Mouse (Mus musculus) kidney, embryonic 16.5 days (tissue): ENCODE results near the gene Zbtb45. TPM values are rescaled to one million over a fixed set of nuclear protein-coding genes. Genes with fewer than 3 reads are reported as not detected.

Experiments used
- ATAC-seq: fragments of 200-750 bp; cut with Nextera tagmentation; 2 replicates; pipeline ENCODE4 v1.8.0; 2017; ENCODE audit warnings: moderate TSS enrichment; ENCODE audit not compliant: low FRiP score, low TSS enrichment
- H3K27ac ChIP-seq: fragments of 300-500 bp; sonication (generic); 2 replicates; pipeline ENCODE4 v1.5.1; 2014; ENCODE audit warnings: low read length
- H3K27me3 ChIP-seq: fragments of 300-500 bp; sonication (generic); 2 replicates; pipeline ENCODE4 v1.6.1; 2014; ENCODE audit warnings: low read length, control low read depth, mixed read lengths; ENCODE audit not compliant: insufficient read depth
- H3K36me3 ChIP-seq: fragments of 300-500 bp; sonication (generic); 2 replicates; pipeline ENCODE4 v1.6.1; 2014; ENCODE audit warnings: low read length, control low read depth, mixed read lengths; ENCODE audit not compliant: insufficient read depth
- H3K4me1 ChIP-seq: fragments of 300-500 bp; sonication (generic); 2 replicates; pipeline ENCODE4 v1.6.1; 2014; ENCODE audit warnings: low read length, control low read depth, mixed read lengths; ENCODE audit not compliant: insufficient read depth
- H3K4me2 ChIP-seq: fragments of 300-500 bp; sonication (generic); replicated peaks from 2 replicates; pipeline ENCODE4 v1.6.1; 2014; ENCODE audit warnings: low read depth, low read length
- H3K4me3 ChIP-seq: fragments of 300-500 bp; sonication (generic); 2 replicates; pipeline ENCODE4 v1.5.1; 2014; ENCODE audit warnings: mild to moderate bottlenecking, low read length
- H3K9ac ChIP-seq: fragments of 300-500 bp; sonication (generic); replicated peaks from 2 replicates; pipeline ENCODE4 v1.6.1; 2014; ENCODE audit warnings: low read length
- H3K9me3 ChIP-seq: fragments of 300-500 bp; sonication (generic); 2 replicates; pipeline ENCODE4 v1.6.1; 2016; ENCODE audit warnings: low read length, control low read depth
- WGBS: fragments of 180-500 bp; shearing (Covaris S2); extraction: QIAGEN DNeasy Blood & Tissue Kit; methylation state at CpG from one replicate; pipeline ENCODE4 v1.1.7; 2014; 5-methylcytosine and 5-hydroxymethylcytosine counted together
- polyA plus RNA-seq: library from polyadenylated mRNA; unstranded; fragments of >200 nt; fragmentation: Nextera tagmentation; extraction: Ambion mirVana; gene quantifications from 2 replicates; pipeline ENCODE4 v1.2.1, GENCODE M21; 2015

Gene Zbtb45
- polyA plus RNA-seq, 1 experiment from 2014 or later: 28.3 TPM

DNA sequence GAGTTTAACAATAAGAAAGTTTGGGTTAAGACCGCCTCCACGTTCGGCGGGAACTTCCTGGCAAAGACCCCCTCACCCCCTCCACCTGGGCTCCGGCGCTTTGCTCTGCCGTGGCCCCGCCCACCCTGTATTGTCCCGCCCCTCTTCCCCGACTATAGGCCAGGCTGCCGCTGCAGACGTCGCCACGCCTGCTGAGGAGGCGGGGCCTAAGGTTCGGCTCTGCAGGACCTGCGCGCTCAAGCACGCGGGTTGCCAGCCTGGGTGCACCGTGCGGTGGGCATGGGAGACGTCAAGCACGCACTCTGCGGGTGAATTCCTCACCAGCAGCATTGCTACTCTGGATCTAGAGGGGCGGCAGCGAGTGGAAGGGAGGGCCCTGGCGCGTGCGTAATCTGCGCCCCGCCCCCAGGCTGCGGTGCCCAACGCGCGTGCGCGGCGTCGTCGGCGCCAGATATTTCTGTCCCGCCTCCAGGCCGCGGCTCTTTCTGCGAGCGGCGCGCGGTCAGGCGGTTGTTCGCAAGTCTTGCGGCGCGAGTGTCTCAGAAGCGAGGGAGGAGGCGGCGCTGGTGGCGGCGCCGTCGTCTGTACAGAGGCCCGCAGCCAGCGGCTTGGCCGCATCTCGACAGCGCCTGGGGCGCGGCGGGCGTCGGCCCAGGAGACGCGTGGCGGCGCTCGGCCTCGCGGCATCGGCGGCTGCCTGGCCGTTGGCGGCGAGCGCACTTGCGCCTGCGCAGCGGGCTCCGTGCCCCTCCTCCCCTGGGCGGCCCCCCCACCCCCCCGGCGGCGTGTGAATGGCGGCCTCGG, 14.3 kb upstream of the Zbtb45 start:
- Histone ChIP-seq H3K27me3 (no peaks in the 10 kb centered on the region), H3K4me2 (peak overlapping the region; percentile 98), H3K36me3 (peaks cover 37% of the 10 kb centered on the region), H3K4me3 (peak overlapping the region; percentile 95), H3K27ac (peak overlapping the region; percentile 100), H3K4me1 (peaks cover 15% of the 10 kb centered on the region), H3K9me3 (no peaks in the 10 kb centered on the region), H3K9ac (peak overlapping the region; percentile 98)
- WGBS: under 1% methylated on average over 56 of the region's 95 CpGs
- ATAC-seq: peak; percentile 87

DNA sequence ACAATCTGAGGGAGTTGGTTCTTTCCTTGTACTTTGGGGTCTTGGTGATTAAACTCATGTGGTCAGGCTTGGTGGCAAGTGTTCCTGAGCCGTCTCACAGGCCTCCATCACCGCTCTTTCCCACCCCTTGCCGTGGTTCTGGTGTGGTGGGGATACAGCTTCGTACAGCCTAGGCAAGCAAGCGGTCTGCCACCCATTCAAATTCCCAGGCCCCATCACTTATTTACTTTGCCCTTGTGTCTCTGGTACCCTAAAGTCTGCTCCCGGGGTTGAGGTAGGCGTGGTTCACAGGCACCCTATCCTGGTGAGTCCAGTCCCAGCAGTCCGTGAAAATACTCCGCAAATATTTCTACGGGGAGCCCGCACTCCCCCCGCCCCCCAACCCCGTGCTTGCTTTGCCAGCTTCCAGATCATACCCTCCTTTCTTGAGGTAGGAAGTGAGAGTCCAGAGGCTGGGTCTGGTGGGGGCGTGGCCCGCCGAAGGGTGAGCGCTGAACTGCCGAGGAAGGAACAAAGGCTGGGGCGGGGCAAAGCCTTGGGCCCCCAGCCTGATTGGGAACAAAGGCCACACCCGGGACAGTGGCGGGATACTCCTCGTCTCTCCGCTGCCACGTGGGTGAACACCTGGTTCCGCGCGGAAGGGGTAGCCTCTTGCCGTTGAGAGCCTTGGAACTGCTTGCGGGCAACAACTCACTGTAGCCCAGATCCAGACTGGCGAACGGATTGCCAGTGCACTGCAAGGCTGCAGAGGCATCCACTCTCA, 13.1 kb upstream of the Zbtb45 start:
- H3K27ac ChIP-seq: peak overlapping the region; percentile 100
- H3K4me3 ChIP-seq: peak overlapping the region; percentile 95
- H3K36me3 ChIP-seq: peaks cover 25% of the 10 kb centered on the region
- 3% methylated on average over 31 of the region's 31 CpGs for WGBS
- ATAC-seq: peak; percentile 79
- no peaks in the 10 kb centered on the region for H3K27me3 ChIP-seq
- H3K9ac ChIP-seq: peak overlapping the region; percentile 98
- peaks cover 15% of the 10 kb centered on the region for H3K4me1 ChIP-seq
- peak overlapping the region; percentile 98 for H3K4me2 ChIP-seq
- H3K9me3 ChIP-seq: no peaks in the 10 kb centered on the region

DNA sequence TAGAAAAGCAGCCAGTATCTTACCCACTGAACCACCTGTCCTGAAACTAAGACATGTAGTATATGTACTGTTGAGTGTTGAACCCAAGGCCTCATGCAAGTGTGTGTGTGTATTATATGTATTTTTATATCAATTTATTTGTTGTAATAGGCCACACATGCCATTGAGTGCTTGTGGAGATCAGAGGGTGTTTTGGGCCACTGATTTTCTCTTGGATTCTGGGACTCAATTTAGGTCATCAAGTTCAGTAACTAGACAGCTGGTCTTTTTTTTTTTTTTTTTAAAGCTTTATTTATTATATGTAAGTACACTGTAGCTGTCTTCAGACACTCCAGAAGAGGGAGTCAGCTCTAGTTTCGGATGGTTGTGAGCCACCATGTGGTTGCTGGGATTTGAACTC, 5.4 kb upstream of the Zbtb45 start:
- ATAC-seq: no peak
- no peak overlapping the region for H3K4me3 ChIP-seq
- no peaks in the 10 kb centered on the region for H3K36me3 ChIP-seq
- WGBS: 90% methylated on average over 1 of the region's 1 CpGs
- no peak overlapping the region for H3K4me2 ChIP-seq
- H3K27me3 ChIP-seq: no peaks in the 10 kb centered on the region
- peaks cover 5% of the 10 kb centered on the region; the same call in 1 of the 2 replicates for H3K4me1 ChIP-seq
- no peak overlapping the region for H3K27ac ChIP-seq
- no peak overlapping the region for H3K9ac ChIP-seq
- no peaks in the 10 kb centered on the region for H3K9me3 ChIP-seq

DNA sequence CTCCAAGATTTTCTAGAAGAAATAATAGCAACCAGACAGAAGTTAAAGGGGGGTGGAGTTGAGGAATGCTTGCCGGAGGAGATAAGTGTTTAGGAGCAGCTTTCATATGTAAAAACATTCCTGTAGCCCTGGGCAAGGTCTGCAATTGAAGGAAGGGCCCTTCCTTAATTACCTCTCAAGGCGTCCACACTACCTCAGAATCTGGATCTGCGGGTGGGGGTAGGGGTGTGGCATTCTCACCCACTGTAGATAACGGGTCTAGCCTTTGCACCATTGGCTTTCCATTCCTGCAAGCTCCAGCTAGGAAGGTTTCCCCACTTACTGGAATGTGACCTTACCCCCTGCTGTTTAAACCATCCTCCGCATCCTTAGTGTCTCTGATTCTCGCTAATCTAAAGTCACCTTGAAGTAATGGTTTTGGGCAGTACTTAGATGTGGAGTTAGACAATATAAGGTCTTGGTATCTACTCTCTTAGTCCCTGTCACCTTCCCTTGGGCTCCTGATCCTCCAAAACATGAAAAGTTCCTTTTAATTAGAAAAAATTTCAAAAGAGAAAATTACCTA, 4.5 kb upstream of the Zbtb45 start:
- Histone ChIP-seq H3K9ac (no peak overlapping the region), H3K36me3 (no peaks in the 10 kb centered on the region), H3K27me3 (no peaks in the 10 kb centered on the region), H3K4me1 (peaks cover 6% of the 10 kb centered on the region; the same call in 1 of the 2 replicates), H3K27ac (no peak overlapping the region), H3K4me2 (no peak overlapping the region), H3K9me3 (no peaks in the 10 kb centered on the region), H3K4me3 (no peak overlapping the region)
- WGBS: 40% methylated on average over 6 of the region's 6 CpGs
- no peak for ATAC-seq

DNA sequence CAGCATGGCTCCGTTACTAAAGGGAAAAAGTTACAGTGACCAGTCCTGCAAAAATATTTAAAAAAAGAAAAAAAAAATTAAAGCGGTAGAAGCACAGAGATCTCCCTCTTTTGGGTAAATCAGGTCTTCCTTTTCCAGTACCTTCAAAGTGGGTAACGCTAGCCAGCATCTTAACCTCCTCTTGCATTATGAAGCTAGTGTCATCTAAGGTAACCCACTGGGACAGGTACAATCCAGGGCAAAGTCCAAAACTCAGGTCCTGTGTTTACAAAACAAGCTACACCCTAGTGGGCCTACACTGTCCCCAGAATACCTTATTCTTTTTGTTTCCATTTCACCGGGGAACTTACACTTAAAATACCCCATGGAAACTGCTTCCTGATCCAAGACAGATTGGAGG, 3.8 kb upstream of the Zbtb45 start:
- no peaks in the 10 kb centered on the region for H3K9me3 ChIP-seq
- no peaks in the 10 kb centered on the region for H3K36me3 ChIP-seq
- H3K27me3 ChIP-seq: no peaks in the 10 kb centered on the region
- H3K4me3 ChIP-seq: no peak overlapping the region
- H3K4me1 ChIP-seq: peaks cover 10% of the 10 kb centered on the region
- no peak overlapping the region for H3K27ac ChIP-seq
- ATAC-seq: no peak
- no peak overlapping the region for H3K4me2 ChIP-seq
- H3K9ac ChIP-seq: no peak overlapping the region
- WGBS: 60% methylated on average over 4 of the region's 4 CpGs

DNA sequence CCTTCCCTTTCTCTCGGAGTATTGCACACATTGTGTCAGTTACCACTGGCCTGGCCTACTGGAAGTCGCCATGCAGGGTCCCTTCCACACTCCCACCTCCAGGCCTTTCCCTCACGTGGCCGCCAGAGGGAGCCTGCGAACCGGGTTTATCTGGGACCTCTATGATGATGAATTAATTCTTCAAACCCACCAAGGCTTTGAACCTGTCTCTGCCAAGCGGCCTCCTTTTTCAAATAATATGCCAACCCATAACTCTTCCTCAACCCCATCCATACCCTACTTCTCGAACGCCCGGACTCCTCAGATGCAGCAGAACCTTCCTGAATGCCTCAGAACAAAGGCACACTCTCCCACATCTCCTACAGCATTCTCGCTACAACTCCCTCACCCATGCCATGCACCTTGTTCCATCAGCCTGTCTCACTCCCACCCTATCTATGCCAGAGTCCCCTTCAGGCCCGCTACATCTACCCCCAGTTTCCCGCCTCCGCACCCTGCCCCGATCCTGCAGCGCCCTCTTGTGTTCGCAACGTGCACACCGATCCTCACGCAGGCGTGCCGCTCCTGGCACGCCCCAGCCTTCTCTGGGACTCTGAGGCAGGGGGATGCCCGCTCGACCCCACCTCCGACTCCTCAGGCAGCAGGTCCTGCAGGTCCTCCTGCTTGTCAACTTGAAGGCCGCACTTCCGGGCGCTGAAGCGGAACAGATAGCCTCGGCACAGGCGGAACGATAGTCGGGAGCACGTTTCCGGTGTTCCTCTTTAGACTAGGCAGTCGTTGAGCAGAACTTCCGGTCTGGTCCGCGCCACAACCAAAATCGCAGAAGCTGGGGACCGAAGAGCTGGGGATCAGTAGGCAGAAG, 460 bp downstream of the Zbtb45 start:
- Histone ChIP-seq H3K9me3 (no peaks in the 10 kb centered on the region), H3K36me3 (peaks cover 28% of the 10 kb centered on the region), H3K4me3 (peak overlapping the region; percentile 77), H3K27me3 (no peaks in the 10 kb centered on the region), H3K4me2 (peak overlapping the region; percentile 66), H3K27ac (peak overlapping the region; percentile 99), H3K9ac (peak overlapping the region; percentile 94), H3K4me1 (peaks cover 31% of the 10 kb centered on the region)
- WGBS: 0% methylated on average over 42 of the region's 42 CpGs
- ATAC-seq: peak; percentile 93

DNA sequence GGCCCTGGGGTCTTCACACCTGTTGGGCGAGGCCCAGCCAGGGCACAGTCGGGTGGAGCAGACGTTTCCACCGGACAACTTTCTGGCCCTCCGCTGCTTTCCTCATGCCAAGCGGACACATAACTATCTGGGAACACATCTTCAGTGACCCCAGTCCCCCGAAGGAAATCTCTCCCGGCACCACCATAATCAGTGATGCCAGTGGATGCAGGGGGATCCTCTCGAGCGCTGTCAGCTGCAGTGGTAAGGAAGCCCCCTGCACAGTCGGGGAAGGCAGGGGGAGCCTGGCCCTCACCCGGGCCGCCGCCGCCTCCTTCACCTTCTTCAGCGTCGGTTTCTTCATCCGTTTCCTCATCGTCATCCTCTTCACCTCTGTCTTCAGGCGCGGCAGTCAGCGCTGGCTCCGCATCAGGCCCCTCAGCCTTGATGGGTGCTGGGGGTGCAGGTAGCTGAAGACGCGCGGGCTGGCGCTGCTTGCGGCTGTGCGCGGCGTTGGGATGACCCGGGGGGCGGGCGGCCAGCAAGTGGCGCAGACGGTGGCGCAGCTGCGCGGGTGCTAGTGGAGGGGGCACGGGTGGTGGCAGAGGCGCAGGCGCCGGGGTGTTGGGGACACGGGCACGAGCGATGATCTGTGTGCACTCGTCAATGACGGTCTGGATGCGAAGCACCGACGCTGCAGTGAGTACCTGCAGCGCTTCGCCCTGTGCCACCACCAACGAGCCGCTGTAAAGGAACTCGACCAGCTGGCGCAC, 2.3 kb downstream of the Zbtb45 start:
- Histone ChIP-seq H3K4me3 (peak overlapping the region; percentile 27), H3K36me3 (peaks cover 28% of the 10 kb centered on the region), H3K9ac (peak overlapping the region; percentile 94), H3K27me3 (no peaks in the 10 kb centered on the region), H3K4me1 (peaks cover 31% of the 10 kb centered on the region), H3K4me2 (peak overlapping the region; percentile 41), H3K27ac (no peak overlapping the region), H3K9me3 (no peaks in the 10 kb centered on the region)
- 38% methylated on average over 53 of the region's 57 CpGs for WGBS
- ATAC-seq: no peak

DNA sequence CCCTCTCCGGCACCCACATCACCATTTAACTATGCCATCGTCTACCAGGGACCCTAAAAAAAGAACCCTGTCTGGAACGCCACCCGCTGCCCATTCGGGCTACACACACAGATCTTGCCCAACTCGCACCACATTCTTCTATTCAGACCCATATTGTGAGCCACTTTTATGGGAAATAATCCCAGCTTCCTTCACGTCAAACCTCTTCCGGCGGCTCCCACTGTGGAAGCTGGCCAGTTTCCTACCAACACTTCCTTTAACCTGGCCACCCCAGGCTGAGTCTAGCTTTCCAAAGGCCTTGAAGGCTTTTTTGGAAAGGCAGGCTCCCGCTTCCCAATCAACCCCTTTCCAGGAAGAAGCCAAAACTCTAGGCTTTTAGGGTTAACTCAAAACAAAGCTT, 3.3 kb downstream of the Zbtb45 start:
- H3K4me1 ChIP-seq: peaks cover 31% of the 10 kb centered on the region
- H3K4me3 ChIP-seq: no peak overlapping the region
- no peak overlapping the region for H3K9ac ChIP-seq
- H3K9me3 ChIP-seq: no peaks in the 10 kb centered on the region
- no peak for ATAC-seq
- no peak overlapping the region; the same call in 1 of the 2 replicates for H3K4me2 ChIP-seq
- H3K27me3 ChIP-seq: no peaks in the 10 kb centered on the region
- WGBS: 85% methylated on average over 10 of the region's 10 CpGs
- 0 out of 2 replicates have a peak overlapping the region, but pooled peaks have one; percentile 0 for H3K27ac ChIP-seq
- peaks cover 28% of the 10 kb centered on the region for H3K36me3 ChIP-seq

DNA sequence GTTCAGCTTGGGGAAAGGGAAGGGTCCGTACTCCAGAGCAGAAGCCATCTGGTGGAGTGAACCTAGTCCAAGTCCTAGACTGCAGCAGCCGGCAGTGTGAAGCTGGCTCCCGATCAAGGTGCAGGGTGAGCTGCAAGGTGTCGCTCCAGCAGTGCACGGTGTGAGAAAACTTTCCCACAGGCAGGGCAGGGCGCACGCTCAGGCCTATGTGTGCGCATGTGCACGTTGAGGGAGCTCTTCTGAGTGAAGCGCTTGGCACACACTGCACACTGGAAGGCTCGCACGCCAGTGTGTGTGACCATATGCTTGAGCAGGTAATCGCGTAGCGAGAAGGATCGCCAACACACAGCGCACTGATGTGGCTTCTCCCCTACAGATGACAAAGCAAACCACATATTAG, 3.8 kb downstream of the Zbtb45 start:
- ATAC-seq: no peak
- peaks cover 31% of the 10 kb centered on the region for H3K4me1 ChIP-seq
- peaks cover 28% of the 10 kb centered on the region for H3K36me3 ChIP-seq
- no peaks in the 10 kb centered on the region for H3K27me3 ChIP-seq
- H3K9ac ChIP-seq: no peak overlapping the region
- H3K4me3 ChIP-seq: no peak overlapping the region
- H3K27ac ChIP-seq: no peak overlapping the region
- no peaks in the 10 kb centered on the region for H3K9me3 ChIP-seq
- H3K4me2 ChIP-seq: no peak overlapping the region
- WGBS: 91% methylated on average over 17 of the region's 17 CpGs
